Mouse (Mus musculus) E14TG2a.4 (cell line): ENCODE results near the gene Cpa5.

Experiments used
- H3K27me3 ChIP-seq: 2 replicates; pipeline ENCODE4 v1.6.1; 2014; ENCODE audit warnings: low read length, control low read depth; ENCODE audit not compliant: insufficient read depth
- H3K36me3 ChIP-seq: 2 replicates; pipeline ENCODE4 v1.6.1; 2014; ENCODE audit warnings: low read length, control low read depth; ENCODE audit not compliant: insufficient read depth
- H3K4me1 ChIP-seq: replicated peaks from 2 replicates; pipeline ENCODE4 v1.6.1; 2014; ENCODE audit warnings: low read depth, low read length, control low read depth
- H3K4me3 ChIP-seq: replicated peaks from 2 replicates; pipeline ENCODE4 v1.5.1; 2014; ENCODE audit warnings: mild to moderate bottlenecking, low read length
- H3K9me3 ChIP-seq: 2 replicates; pipeline ENCODE4 v1.6.1; 2014; ENCODE audit warnings: low read length, control low read depth
- CTCF ChIP-seq: conservative IDR thresholded peaks from 2 replicates; pipeline ENCODE4 v1.5.1; 2014; ENCODE audit warnings: low read length
- NANOG ChIP-seq: IDR thresholded peaks from 2 replicates; pipeline ENCODE4 v1.6.1; 2014; ENCODE audit warnings: borderline replicate concordance, low read length, mixed read lengths
- POU5F1 ChIP-seq: IDR thresholded peaks from 2 replicates; pipeline ENCODE4 v1.6.1; 2014; ENCODE audit warnings: low read length, borderline replicate concordance

Gene Cpa5

DNA sequence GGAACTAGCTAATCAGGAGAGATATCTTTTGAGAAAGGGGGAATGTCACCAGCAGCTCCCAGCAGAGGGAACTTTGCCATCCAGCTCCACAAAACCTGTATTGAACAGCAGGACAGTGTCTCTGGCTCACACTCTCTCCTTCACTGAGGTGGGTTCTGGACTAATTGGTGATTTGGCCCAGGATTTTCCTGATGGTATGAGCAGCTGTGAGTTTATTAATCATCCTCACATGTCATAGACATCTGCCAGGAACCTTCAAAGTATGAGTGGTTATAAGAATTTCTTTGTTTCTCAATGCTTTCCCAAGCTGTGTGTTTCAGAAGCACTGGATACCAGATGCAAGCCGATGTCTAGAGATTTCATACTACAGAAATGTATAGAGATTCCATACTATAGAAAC, 35.9 kb upstream of the Cpa5 start:
- no peaks in the 10 kb centered on the region for H3K9me3 ChIP-seq
- no peak for TF ChIP-seq CTCF
- TF ChIP-seq NANOG: no peak
- TF ChIP-seq POU5F1: no peak
- H3K4me1 ChIP-seq: no peaks in the 10 kb centered on the region
- H3K36me3 ChIP-seq: no peaks in the 10 kb centered on the region
- no peak overlapping the region for H3K4me3 ChIP-seq
- peaks cover 48% of the 10 kb centered on the region for H3K27me3 ChIP-seq

DNA sequence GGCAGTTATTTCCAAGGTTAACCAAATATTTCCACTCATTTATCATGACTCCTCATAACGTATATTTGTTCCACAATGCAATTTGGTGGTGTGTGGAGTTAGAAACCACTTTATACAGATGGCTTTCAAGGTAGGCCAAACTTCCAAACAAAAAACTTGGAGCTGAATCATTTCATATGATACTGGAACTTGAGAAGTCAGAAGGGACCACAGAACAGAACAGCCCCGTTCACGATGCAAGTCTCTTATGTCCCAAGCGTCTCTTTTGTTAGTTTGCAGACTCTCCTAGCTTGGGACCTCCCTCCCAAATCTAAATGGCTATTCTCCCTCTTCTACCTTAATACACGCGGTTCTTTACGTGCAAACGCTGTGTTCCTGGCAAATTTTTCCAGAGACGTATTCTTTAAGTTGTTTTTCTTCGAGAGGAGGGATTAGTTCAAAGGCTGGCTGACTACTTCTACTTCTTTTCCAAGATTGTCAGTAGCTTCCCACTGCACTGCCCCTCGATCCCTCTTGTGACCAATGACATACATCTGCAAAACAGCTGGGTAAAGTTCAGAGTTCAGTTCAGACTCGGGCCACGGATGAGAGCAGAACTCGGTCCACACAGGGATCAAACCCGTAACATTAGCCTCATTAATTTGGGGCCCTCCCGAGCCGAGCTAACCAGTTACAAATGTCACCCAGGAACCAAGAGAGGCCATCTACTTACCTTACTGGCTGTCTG, 34.2 kb upstream of the Cpa5 start:
- Histone ChIP-seq H3K4me3 (no peak overlapping the region), H3K4me1 (no peaks in the 10 kb centered on the region), H3K36me3 (no peaks in the 10 kb centered on the region), H3K27me3 (peaks cover 39% of the 10 kb centered on the region), H3K9me3 (no peaks in the 10 kb centered on the region)
- TF ChIP-seq NANOG (no peak), POU5F1 (no peak), CTCF (no peak)

- Histone ChIP-seq H3K4me1 (no peaks in the 10 kb centered on the region), H3K27me3 (peaks cover 10% of the 10 kb centered on the region), H3K9me3 (no peaks in the 10 kb centered on the region), H3K36me3 (no peaks in the 10 kb centered on the region), H3K4me3 (no peak overlapping the region)
- TF ChIP-seq POU5F1 (no peak), NANOG (no peak), CTCF (no peak)
Measured at GRCm38 (mm10) chr6:30579961-30580840, 30.6 kb upstream of the Cpa5 start.

DNA sequence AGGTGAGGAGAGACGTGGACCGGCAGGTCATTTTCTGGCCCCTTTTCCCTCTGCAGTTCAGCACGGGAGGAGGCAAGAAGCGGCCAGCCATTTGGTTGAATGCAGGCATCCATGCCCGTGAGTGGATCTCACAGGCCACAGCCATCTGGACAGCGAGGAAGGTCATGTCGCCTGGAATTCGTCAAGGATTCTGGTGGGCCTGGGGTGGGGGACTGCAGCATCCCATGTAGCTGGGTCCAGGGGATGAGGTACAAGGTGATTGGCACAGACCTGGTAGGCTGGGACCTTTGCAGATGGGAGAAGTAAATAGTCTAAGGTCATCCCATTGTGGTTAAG, 30.0 kb upstream of the Cpa5 start:
- TF ChIP-seq NANOG (no peak), POU5F1 (no peak), CTCF (no peak)
- Histone ChIP-seq H3K4me3 (no peak overlapping the region), H3K27me3 (peaks cover 10% of the 10 kb centered on the region), H3K36me3 (no peaks in the 10 kb centered on the region), H3K4me1 (no peaks in the 10 kb centered on the region), H3K9me3 (no peaks in the 10 kb centered on the region)

GRCm38 (mm10) chr6:30586886-30587442, 23.8 kb upstream of the Cpa5 start:
- no peaks in the 10 kb centered on the region for H3K27me3 ChIP-seq
- TF ChIP-seq CTCF (no peak), POU5F1 (no peak), NANOG (no peak; the same call in 1 of the 2 replicates)
- no peaks in the 10 kb centered on the region for H3K9me3 ChIP-seq
- no peak overlapping the region for H3K4me3 ChIP-seq
- H3K4me1 ChIP-seq: no peaks in the 10 kb centered on the region
- no peaks in the 10 kb centered on the region for H3K36me3 ChIP-seq

DNA sequence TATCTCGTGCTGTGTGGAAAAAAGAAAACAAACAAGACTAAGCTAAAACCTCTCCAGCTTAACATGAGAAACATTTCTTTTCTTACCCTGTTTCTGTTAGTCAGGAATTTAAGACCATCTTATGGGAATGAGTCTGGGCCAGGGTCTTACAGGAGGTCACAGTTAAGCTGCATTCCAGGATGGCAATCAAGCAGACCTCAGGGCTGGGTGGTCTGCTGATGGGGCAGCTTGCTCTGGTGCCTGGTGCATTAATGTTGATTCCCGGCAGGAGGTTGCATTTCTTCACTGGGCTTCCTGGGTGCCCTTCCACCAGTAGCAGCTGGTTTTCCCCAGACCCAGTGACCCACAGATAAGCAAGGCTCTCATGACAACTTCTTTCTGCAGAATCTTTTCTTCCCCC, 21.0 kb upstream of the Cpa5 start:
- Histone ChIP-seq H3K9me3 (no peaks in the 10 kb centered on the region), H3K27me3 (no peaks in the 10 kb centered on the region), H3K4me3 (no peak overlapping the region), H3K4me1 (no peaks in the 10 kb centered on the region), H3K36me3 (no peaks in the 10 kb centered on the region)
- TF ChIP-seq NANOG (no peak), CTCF (no peak), POU5F1 (no peak)

- no peaks in the 10 kb centered on the region for H3K9me3 ChIP-seq
- H3K4me3 ChIP-seq: no peak overlapping the region
- no peaks in the 10 kb centered on the region for H3K36me3 ChIP-seq
- TF ChIP-seq POU5F1: no peak
- no peak for TF ChIP-seq CTCF
- no peaks in the 10 kb centered on the region for H3K4me1 ChIP-seq
- H3K27me3 ChIP-seq: no peaks in the 10 kb centered on the region
Measured at GRCm38 (mm10) chr6:30591851-30592404, 18.9 kb upstream of the Cpa5 start.

DNA sequence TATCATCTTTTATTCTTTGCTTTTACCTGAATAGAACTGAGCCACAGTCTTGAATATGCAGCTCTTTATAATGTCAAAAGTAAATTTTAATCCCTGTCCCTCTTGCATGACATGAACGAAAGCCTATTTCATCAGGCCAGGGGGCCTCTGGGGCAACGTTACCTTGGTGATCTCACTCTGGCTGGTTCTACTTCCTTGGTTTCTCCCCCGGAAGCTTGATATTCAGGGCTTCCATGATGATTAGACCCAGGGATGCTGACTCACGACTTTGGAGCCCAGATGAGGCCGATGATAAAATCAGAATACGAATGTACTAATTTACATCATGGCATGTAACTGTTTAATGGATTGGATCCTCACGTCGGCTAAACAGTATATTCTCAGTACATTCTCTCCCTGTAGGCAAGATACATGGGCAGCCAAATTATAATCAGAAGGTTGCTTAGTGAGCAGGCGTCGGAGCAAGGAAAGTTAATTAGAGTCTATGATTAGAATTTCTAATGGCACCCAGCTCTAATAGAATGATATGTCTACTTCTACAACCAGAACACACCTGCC, 18.3 kb upstream of the Cpa5 start:
- TF ChIP-seq CTCF: no peak
- TF ChIP-seq POU5F1: no peak
- no peak for TF ChIP-seq NANOG
- Histone ChIP-seq H3K9me3 (no peaks in the 10 kb centered on the region), H3K27me3 (no peaks in the 10 kb centered on the region), H3K4me3 (no peak overlapping the region), H3K36me3 (no peaks in the 10 kb centered on the region), H3K4me1 (no peaks in the 10 kb centered on the region)
